Mouse (Mus musculus): ENCODE results near the gene Adamts17.

DNA sequence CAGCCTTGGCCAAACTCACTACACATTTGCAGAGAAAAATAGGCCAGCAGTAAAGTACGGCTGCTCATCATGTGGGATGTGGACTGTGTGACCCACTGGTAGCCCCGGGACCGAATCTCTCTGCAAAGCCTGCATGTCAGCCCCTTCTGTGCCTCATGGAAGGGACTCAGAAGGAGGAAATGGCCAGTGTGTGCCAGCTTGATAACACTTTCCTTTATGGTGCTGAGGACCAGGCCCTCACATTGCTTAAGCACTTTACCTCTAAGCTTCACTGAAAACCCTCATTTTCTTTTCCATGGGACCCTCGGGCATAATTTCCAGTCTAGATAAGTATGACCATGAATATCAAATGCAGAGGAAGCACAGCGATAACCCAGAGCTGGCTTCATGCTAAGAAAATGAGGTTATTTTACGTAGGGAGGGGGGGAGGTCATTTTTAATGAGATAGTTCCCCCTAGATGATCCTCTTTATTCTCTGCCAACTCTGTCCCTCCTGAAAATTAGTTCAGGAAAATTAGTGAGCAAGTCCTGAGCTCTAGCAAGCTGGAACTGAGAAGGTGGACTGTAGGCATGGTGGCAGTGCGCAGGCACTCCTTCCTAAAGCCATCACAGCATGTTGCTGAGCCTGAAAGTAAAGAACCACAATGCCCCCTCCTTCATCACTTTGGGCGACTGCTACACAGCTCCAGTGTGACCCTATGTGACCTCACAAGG is 127.8 kb downstream of the Adamts17 start:
- TF ChIP-seq CTCF (IDR thresholded peaks at IDR 0.05; ENCODE audit: borderline replicate concordance, extremely low read depth, insufficient read depth, insufficient read length) (no peak), POLR2A (IDR thresholded peaks at IDR 0.05; ENCODE audit: borderline replicate concordance, extremely low read depth, insufficient read depth, insufficient read length, poor library complexity, severe bottlenecking) (no peak)

Measured in brain, embryonic 14.5 days (tissue).